Mouse (Mus musculus): Measurements from ENCODE around the gene Ptprj. TPM values are rescaled to one million over a fixed set of nuclear protein-coding genes. Genes with fewer than 3 reads are reported as not detected.
A peak's percentile ranks its signal among the peaks of the same experiment; 100 is the strongest.

The Ptprj gene
- polyA plus RNA-seq, 1 experiment = 8.7 TPM

GRCm38 (mm10) chr2:90548541-90548940 is 31.9 kb downstream of the Ptprj start:
- H3K9me3 ChIP-seq = no peaks in the 10 kb centered on the region
- peaks cover 86% of the 10 kb centered on the region for H3K36me3 ChIP-seq (replicated peaks; ENCODE audit: low read length)
- H3K27me3 ChIP-seq (replicated peaks) = no peaks in the 10 kb centered on the region
- H3K4me1 ChIP-seq = peaks cover 100% of the 10 kb centered on the region
- TF ChIP-seq GATA1 (IDR thresholded peaks at IDR 0.05; ENCODE audit: borderline replicate concordance, low read length) (no peak), FLI1 (IDR thresholded peaks at IDR 0.05; ENCODE audit: low read length) (no peak)
- no peak overlapping the region for H3K4me3 ChIP-seq (replicated peaks)

- H3K4me1 ChIP-seq = peaks cover 100% of the 10 kb centered on the region
These were observed 33.3 kb downstream of the Ptprj start for GRCm38 (mm10) chr2:90547144-90547609.

GRCm38 (mm10) chr2:90545261-90545660 is 35.2 kb downstream of the Ptprj start:
- H3K9me3 ChIP-seq = no peaks in the 10 kb centered on the region
- TF ChIP-seq FLI1 (IDR thresholded peaks at IDR 0.05; ENCODE audit: low read length) = no peak
- TF ChIP-seq GATA1 (IDR thresholded peaks at IDR 0.05; ENCODE audit: borderline replicate concordance, low read length) = no peak
- H3K4me3 ChIP-seq (replicated peaks) = peak overlapping the region; percentile 5
- H3K27me3 ChIP-seq (replicated peaks) = no peaks in the 10 kb centered on the region
- peaks cover 100% of the 10 kb centered on the region for H3K4me1 ChIP-seq
- H3K36me3 ChIP-seq (replicated peaks; ENCODE audit: low read length) = peaks cover 85% of the 10 kb centered on the region

More at GRCm38 (mm10) chr2:90547144-90547609, 33.3 kb downstream of the Ptprj start:
- Histone ChIP-seq H3K27me3 (replicated peaks) (no peaks in the 10 kb centered on the region), H3K9me3 (no peaks in the 10 kb centered on the region), H3K36me3 (replicated peaks; ENCODE audit: low read length) (peaks cover 86% of the 10 kb centered on the region), H3K4me3 (replicated peaks) (no peak overlapping the region)
- TF ChIP-seq GATA1 (IDR thresholded peaks at IDR 0.05; ENCODE audit: borderline replicate concordance, low read length) = no peak

- H3K4me3 ChIP-seq (replicated peaks) = no peak overlapping the region
- H3K4me1 ChIP-seq = peaks cover 100% of the 10 kb centered on the region
- TF ChIP-seq FLI1 (IDR thresholded peaks at IDR 0.05; ENCODE audit: low read length) = no peak
- TF ChIP-seq GATA1 (IDR thresholded peaks at IDR 0.05; ENCODE audit: borderline replicate concordance, low read length) = no peak
- H3K27me3 ChIP-seq (replicated peaks) = no peaks in the 10 kb centered on the region
- peaks cover 89% of the 10 kb centered on the region for H3K36me3 ChIP-seq (replicated peaks; ENCODE audit: low read length)
- no peaks in the 10 kb centered on the region for H3K9me3 ChIP-seq
These were observed 36.5 kb downstream of the Ptprj start for GRCm38 (mm10) chr2:90543989-90544388.

- Histone ChIP-seq H3K27me3 (replicated peaks) (no peaks in the 10 kb centered on the region), H3K4me3 (replicated peaks) (peak overlapping the region; percentile 60), H3K9me3 (no peaks in the 10 kb centered on the region), H3K36me3 (replicated peaks; ENCODE audit: low read length) (peaks cover 88% of the 10 kb centered on the region), H3K4me1 (peaks cover 100% of the 10 kb centered on the region)
- TF ChIP-seq FLI1 (IDR thresholded peaks at IDR 0.05; ENCODE audit: low read length) (no peak), GATA1 (IDR thresholded peaks at IDR 0.05; ENCODE audit: borderline replicate concordance, low read length) (no peak)
These were observed 37.2 kb downstream of the Ptprj start for GRCm38 (mm10) chr2:90543106-90543702.

GRCm38 (mm10) chr2:90542656-90543055 is 37.8 kb downstream of the Ptprj start:
- Histone ChIP-seq H3K36me3 (replicated peaks; ENCODE audit: low read length) (peaks cover 93% of the 10 kb centered on the region), H3K4me1 (peaks cover 100% of the 10 kb centered on the region), H3K27me3 (replicated peaks) (no peaks in the 10 kb centered on the region), H3K4me3 (replicated peaks) (peak overlapping the region; percentile 62), H3K9me3 (no peaks in the 10 kb centered on the region)
- TF ChIP-seq FLI1 (IDR thresholded peaks at IDR 0.05; ENCODE audit: low read length) = no peak
- TF ChIP-seq GATA1 (IDR thresholded peaks at IDR 0.05; ENCODE audit: borderline replicate concordance, low read length) = no peak

- Histone ChIP-seq H3K4me3 (replicated peaks) (peak overlapping the region; percentile 19), H3K9me3 (no peaks in the 10 kb centered on the region), H3K27me3 (replicated peaks) (no peaks in the 10 kb centered on the region), H3K36me3 (replicated peaks; ENCODE audit: low read length) (peaks cover 96% of the 10 kb centered on the region), H3K4me1 (peaks cover 98% of the 10 kb centered on the region)
- no peak for TF ChIP-seq FLI1 (IDR thresholded peaks at IDR 0.05; ENCODE audit: low read length)
- TF ChIP-seq GATA1 (IDR thresholded peaks at IDR 0.05; ENCODE audit: borderline replicate concordance, low read length) = no peak
These were observed 41.2 kb downstream of the Ptprj start for GRCm38 (mm10) chr2:90539206-90539605.

- H3K4me3 ChIP-seq (replicated peaks) = no peak overlapping the region
- no peak for TF ChIP-seq GATA1 (IDR thresholded peaks at IDR 0.05; ENCODE audit: borderline replicate concordance, low read length)
- TF ChIP-seq FLI1 (IDR thresholded peaks at IDR 0.05; ENCODE audit: low read length) = no peak
- no peaks in the 10 kb centered on the region for H3K9me3 ChIP-seq
- H3K36me3 ChIP-seq (replicated peaks; ENCODE audit: low read length) = peaks cover 95% of the 10 kb centered on the region
- peaks cover 98% of the 10 kb centered on the region for H3K4me1 ChIP-seq
- no peaks in the 10 kb centered on the region for H3K27me3 ChIP-seq (replicated peaks)
These were observed 43.2 kb downstream of the Ptprj start for GRCm38 (mm10) chr2:90537244-90537643.

- TF ChIP-seq FLI1 (IDR thresholded peaks at IDR 0.05; ENCODE audit: low read length) = no peak
- TF ChIP-seq GATA1 (IDR thresholded peaks at IDR 0.05; ENCODE audit: borderline replicate concordance, low read length) = no peak
- Histone ChIP-seq H3K4me3 (replicated peaks) (no peak overlapping the region), H3K36me3 (replicated peaks; ENCODE audit: low read length) (peaks cover 93% of the 10 kb centered on the region), H3K27me3 (replicated peaks) (no peaks in the 10 kb centered on the region), H3K4me1 (peaks cover 98% of the 10 kb centered on the region), H3K9me3 (no peaks in the 10 kb centered on the region)
These were observed 43.9 kb downstream of the Ptprj start for GRCm38 (mm10) chr2:90536555-90536954.

- H3K4me1 ChIP-seq = peaks cover 98% of the 10 kb centered on the region
- H3K27me3 ChIP-seq (replicated peaks) = no peaks in the 10 kb centered on the region
- no peak overlapping the region for H3K4me3 ChIP-seq (replicated peaks)
- no peaks in the 10 kb centered on the region for H3K9me3 ChIP-seq
- TF ChIP-seq FLI1 (IDR thresholded peaks at IDR 0.05; ENCODE audit: low read length) = no peak
- TF ChIP-seq GATA1 (IDR thresholded peaks at IDR 0.05; ENCODE audit: borderline replicate concordance, low read length) = no peak
- peaks cover 93% of the 10 kb centered on the region for H3K36me3 ChIP-seq (replicated peaks; ENCODE audit: low read length)
These were observed 45.7 kb downstream of the Ptprj start for GRCm38 (mm10) chr2:90534751-90535150.
